Mouse (Mus musculus) spleen, adult 2 months (tissue): ENCODE measurements around the gene Kcnk15.

Experiments used
- CTCF ChIP-seq: fragments of 200-500 bp; IDR thresholded peaks from 2 replicates; pipeline ENCODE4 v1.5.1; 2011; ENCODE audit warnings: mild to moderate bottlenecking, inconsistent platforms; ENCODE audit not compliant: insufficient read depth, insufficient read length, insufficient replicate concordance; ENCODE audit errors: extremely low read depth
- POLR2A ChIP-seq: fragments of 200-500 bp; IDR thresholded peaks from 2 replicates; pipeline ENCODE4 v1.6.1; 2011; ENCODE audit warnings: low read depth, low read length, inconsistent platforms

GRCm38 (mm10) chr2:163809704-163810103 lies 43.7 kb upstream of the Kcnk15 start:
- no peak for TF ChIP-seq CTCF
- TF ChIP-seq POLR2A = no peak
